Mouse (Mus musculus): ENCODE results near the gene Ptpn1.

Ptpn1 gene

DNA sequence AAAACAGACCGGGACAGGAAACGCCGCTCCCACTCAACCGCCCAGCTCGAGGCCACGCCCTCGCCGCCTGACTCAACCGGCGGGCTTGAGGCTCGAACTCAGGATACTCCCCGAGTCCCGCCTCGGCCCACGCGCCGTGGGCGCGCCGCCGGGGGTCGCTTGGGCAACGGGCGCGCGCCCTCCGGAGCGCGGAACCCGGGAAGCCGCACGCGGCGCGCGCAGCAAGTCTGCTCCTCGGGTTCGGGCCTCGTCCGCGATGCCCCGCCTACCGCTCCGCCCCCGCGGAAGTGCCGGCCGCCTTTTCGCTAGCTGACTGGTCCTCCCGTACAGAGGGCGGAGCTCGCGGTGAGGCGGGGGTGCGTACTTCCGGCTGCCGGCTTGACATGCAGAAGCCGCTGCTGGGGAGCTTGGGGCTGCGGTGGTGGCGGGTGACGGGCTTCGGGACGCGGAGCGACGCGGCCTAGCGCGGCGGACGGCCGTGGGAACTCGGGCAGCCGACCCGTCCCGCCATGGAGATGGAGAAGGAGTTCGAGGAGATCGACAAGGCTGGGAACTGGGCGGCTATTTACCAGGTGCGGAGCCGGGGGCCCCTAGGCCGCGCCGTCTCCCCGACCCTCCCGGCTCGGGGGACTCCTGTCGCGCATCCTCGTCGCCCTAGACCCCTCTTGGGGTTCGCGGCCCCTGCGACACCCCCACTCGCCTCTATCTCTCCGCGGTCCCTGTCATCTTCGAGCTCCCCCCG, at the start of gene Ptpn1:
Ptpn1 (plus strand) TSS at position 73 of the 742 bp plus-strand sequence.
- peak; percentile 96 for DNase-seq (ENCODE audit: low spot score)

DNA sequence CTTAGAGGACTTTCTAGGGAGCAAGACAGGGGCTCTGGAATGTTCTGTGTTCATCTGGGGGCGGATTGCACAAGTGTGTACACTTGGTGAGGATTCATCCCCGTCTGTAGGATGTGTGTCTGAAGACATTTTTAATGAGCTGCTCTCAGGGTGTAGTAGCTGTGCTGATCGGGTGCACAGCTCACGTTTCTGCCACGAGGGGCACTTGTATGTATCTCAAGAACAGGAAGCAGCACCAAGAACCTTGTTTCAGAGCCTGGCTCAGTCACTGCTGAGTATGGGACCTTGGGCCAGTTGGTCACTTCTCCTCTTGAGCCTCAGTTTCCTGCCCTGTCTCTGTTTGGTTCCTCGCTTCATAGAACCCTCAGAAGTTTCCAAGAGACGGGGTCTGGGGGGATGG, 45.4 kb upstream of the Ptpn1 start:
- DNase-seq (ENCODE audit: low spot score) = no peak

DNA sequence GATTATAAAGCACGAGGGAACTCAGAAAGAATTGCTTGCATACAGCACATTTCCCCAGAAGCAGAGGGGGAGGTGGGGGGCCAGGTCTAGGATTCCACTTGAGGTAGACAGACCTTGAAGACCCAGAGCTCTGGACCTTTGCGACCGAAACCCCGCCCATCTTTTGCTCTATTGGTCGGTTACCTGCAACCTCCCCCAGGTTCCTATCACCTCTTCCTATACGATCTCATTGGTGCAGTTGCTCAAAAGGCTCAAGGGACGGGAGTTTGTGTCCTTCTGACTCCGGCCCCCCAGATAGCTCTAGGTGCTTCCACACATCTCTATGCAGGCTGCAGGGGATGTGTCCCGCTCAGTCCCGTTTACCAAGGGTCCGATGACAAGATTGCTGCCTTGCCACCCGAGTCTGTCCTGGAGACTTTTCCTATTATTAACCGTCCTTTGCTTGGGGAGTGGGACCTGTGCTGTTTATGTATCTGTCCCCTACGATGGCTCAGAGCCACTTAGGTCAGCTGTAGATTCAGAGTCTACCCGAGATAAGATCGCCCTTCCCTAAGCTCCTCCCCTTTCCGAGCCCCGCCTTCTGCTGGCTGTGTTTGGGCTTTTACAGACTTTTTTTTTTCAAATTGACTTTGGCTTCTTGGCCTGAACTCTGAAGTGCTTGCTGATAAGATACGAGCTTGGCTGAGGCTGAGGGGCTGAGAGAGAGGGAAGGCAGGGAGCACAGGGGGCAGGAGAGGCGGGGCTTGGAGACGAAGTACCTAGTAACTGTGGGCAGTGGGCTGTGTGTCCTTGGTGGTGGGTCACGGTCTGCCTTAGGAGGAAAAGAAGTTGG, 44.1 kb upstream of the Ptpn1 start:
- peak; percentile 71 for DNase-seq (ENCODE audit: low spot score)

DNA sequence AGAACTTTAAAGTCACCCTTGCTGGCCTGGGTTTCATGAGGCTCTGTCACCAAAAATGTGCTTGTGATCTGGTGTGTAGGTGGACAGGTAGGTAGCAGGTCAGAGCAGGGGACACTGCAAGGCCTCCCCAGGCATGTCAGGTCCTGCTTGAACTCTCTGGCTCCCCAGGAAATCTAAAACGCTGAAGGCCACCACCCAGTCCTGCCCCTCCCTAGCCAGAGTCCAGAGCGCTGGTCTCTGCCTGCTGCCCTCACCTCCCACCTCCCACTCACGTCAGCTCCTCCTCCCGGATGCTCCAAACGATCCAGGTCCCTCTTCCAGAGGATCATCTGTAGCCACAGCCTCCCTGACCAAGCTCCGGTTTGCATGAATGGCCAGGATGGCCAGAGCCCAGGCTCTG, 43.0 kb upstream of the Ptpn1 start:
- DNase-seq (ENCODE audit: low spot score) = no peak

DNA sequence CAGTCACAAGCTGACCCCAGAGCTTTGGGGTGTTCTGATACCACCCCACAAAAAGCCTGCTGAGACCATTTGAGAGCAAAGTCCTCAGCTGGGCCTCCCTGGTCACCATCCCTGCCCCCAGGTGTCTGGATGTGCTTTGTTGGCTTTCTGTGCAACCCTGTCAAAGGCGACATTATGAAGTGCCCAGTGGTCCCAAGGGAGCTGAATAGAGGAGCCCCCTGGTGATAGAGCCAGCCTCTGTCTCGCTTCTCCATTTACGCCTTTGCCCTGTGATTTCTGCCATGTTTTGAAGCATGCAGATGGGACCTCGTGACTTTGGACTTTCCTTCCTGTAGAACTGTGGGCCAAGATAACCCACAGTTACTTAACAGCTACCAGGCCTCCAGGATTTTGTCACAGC, 42.0 kb upstream of the Ptpn1 start:
- DNase-seq (ENCODE audit: low spot score) = no peak

DNA sequence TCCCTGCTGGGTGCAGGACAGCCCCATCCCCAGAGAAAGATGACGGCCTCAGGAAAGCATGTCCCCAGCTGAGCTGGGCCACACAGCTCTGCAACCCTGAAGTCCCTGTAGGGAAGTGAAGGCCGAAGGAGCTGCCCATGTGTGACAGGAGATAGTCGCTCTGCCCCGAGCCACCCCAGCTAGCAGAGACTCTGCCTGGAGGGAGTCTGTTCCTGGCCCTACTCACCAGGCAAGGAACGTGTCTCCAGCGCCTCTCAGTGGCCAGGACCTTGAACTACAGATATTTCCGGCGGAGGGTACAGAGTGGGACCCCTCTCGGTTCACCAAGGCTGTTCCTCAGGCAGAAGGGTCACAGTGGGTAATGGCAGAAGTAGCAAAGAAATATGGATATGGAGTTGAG, 39.9 kb upstream of the Ptpn1 start:
- peak; percentile 56 for DNase-seq (ENCODE audit: low spot score)

DNA sequence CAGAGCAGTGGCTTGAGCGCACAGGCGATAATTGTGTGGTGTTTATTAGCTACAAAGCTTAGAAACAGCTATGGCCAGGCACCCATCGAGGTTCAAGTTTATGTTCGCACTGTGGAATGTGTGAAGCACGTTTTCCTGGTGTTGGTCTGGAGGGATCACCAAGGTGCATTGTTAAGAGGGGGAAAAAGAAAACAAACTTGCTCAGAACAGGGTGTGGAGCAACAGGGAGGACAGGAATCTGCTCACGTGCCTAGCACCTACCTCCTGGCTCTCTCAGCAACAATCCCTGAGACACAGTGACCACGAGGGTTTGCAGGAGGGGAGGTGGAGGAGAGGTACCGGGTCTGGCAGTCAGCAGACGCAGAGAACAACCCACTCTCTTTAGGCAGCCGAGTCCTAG, 38.2 kb upstream of the Ptpn1 start:
- DNase-seq (ENCODE audit: low spot score) = no peak

DNA sequence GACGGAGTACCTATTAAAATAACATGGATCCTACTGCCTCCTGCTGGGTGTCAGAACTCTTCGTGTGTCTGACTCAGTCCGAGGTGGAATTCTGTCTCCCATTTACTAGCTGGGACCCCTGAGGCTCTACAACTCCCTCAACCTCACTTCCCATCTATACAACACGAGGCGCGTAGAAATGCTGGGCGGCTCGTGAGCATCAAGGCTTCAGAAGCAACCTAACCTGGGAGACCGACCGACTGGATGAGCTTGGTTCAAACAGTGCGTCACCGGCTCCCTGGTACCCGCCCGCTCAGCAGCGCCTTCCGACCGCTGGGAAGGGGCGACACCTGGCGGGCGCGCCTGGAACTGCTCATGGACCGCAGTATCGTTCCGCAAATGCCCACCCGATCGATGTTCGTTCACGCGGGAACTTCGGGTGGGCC, 36.9 kb upstream of the Ptpn1 start:
- DNase-seq (ENCODE audit: low spot score) = peak; percentile 60

DNA sequence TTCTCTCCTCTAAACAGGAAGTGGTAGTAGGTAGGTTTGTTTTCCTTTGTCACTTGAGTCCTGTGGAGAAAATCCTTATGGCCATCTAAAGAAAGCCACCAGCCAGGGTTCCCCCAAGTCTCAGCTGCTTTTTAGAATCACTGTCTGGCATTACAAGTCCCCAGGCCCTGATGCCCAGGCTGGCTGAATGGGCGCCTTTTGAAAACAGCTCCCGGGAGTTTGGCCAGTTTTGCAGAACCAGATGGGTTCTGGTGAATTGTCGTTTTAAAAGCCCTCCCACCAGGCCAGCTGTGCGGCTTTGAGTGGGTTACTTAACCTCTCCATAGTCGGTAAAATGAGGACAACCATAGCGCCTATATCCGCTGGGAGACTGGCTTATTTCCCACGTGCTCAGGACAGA, 34.0 kb upstream of the Ptpn1 start:
- DNase-seq (ENCODE audit: low spot score) = no peak

DNA sequence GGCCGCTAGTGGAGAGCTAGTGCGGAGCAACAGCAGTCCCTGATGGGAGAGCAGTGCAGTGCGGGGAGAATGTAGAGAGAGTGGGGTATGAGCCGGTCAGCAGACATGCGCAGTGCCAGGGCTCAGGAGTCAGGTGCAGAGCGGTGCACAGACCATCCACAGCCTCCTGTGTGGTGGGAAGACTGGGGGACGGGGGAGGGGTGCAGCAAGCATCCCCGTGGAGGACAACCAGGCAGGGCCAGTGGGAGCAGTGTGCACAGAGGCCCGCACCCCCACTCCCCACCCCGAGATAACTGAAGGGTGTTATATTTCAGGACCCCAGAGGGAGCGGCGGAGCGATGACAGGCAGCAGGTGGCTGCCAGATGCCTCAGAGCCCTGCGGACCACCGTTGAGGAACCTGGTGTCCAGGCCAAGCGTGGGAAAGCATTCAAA, 31.9 kb upstream of the Ptpn1 start:
- DNase-seq (ENCODE audit: low spot score) = no peak

DNA sequence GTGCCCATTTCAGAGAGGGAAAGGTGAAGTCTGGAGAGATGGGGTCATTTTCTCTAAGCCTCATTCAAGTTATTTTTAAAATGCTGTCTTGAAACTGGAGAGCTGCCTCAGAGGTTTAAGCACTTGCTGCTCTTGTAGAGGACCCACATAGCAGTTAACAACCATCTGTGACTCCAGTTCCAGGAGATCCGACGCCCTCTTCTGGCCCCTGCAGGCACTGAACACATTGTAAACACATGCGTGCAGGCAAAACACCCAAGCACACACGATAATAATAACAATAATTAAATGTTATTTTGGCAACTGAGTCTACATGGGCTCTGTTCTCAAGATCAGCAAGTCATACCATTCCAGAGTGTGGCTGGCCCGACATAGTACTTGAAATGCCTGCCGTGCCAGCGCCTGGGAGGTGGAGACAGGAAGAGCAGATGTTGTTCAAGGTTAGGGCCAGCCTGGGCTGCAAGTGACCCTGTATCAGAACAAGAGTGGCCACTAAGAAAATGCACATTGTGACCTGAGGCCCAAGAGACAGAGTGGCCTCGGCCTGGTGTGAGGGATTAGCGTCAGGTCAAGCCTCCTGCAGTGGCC, 29.6 kb upstream of the Ptpn1 start:
- no peak for DNase-seq (ENCODE audit: low spot score)

DNA sequence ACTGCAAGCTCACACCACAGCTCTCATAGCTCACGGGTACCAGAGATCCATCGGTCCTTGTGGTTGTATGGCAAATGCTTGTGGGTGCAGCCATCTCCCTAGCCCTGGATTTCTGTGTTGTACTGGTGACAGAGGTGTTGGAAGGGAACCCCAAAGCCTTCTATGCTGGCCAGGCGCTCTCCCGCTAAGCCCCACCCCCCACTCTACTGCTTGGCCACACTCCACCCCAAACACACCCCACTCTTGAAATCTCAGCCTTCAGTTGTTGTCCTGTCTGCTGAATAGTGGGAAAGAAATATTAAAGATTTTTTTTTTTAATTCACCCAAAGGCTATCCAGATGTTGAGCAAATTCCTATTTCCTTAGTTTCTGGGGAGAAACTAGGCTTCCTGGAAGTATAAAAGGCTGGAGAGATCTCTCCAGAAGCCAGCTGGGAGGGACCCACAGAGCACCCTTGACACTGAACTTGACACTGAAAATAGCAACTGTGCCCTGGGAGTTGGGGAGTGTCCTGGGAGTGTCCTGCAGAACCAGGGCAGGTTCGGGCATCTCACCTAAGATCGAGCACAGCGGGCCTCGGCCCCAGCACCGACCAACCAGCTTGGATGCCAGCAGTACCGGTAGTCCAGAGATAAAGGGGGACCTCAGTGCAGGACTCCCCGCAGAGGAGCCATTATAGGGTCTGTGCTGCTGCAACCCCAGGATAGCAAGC, 28.5 kb upstream of the Ptpn1 start:
- DNase-seq (ENCODE audit: low spot score) = no peak

DNA sequence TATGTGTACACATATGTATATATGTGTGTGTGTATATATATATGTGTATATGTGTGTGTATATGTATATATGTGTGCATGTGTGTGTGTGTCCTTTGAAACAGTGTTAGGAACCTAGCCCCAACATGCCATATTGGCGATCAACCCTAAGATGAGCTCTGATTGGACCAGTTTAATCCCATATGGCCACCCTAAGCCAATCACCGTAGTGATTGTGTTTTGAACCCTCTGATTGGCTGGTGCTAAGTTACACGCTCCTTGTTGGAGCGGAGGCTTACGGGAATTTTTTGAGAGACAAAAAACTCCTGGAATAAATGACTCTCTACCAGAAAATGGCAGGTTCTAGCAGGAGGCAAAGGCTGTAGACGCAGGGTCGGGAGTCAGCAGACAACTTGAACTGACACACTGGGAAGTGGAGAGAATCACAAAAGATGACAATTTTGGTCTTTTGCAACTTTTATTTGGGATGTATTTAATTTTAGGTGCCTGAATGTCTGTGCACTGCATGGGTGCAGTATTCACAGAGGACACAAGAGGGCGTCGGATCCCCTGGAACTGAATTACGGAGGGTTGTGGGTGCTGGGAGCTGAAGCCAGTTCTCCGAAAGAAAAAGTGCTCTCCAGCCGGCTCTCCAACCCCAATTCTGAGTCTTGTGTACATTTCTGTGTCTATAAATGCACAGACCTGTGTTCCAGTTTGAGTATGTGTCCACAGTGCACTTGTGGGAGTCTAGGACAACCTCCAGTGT, 27.1 kb upstream of the Ptpn1 start:
- no peak for DNase-seq (ENCODE audit: low spot score)

DNA sequence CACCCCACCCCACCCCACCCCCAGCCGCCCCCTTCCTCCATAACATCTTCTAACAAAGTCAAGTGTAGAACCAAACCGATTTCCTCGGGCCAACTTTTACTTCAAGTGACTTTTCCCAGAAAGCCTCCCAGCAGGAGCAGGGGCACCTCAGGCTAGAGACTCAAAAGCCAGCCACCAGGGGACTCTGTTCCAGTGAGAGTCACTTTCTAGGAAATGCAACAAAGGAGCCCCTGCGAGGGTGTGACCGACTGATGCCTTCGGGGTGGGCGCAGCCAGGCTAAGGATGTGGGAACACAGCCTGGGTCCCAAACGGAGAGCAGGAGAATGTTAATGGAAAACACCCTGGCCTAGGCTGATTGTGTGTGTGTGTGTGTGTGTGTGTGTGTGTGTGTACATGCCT, 26.3 kb upstream of the Ptpn1 start:
- no peak for DNase-seq (ENCODE audit: low spot score)

DNA sequence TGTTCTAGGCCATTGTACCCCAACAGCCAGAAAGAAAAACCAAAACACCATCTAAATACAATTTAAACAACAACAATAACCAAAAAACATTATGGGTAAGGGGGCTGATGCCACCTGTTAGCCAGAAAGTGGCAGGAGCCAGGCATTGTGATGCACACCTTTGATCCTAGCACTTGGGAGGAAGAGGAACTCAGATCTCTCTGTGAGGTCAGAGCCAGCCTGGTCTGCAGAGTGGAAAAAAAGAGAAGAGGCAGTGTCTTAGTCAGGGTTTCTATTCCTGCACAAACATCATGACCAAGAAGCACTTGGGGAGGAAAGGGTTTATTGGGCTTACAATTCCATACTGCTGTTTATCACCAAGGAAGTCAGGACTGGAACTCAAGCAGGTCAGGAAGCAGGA, 25.1 kb upstream of the Ptpn1 start:
- no peak for DNase-seq (ENCODE audit: low spot score)

DNA sequence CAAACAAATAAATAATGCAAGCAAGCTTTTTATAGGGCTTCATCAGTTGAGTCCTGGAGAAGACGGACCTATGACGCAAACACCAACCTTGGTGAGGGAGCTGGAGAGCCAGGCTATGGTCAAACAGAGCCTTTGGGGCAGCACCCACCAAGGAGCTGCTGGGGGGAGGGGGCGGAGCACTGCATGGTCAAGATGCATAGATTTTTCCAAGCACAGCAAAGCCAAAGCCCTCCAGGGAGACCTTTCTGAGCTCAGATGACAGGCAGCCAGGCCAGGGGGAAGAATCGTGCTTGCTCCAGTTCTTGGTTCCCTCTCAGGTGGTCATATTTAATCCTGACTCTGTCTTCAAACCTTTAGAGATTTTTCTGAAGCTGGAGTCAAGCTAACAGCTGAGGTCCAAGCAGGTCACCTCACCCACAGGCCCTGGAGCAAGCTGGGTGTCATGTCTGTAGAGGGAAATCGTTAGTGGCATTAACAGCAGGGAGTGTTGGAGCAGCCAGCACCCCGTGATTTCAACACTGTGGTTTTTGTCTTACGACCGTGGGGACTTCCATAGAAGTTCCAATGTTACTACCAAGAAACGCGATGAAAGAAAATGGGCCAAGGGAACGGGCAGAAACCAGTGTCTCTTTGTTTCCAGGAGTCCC, 22.2 kb upstream of the Ptpn1 start:
- DNase-seq (ENCODE audit: low spot score) = no peak

DNA sequence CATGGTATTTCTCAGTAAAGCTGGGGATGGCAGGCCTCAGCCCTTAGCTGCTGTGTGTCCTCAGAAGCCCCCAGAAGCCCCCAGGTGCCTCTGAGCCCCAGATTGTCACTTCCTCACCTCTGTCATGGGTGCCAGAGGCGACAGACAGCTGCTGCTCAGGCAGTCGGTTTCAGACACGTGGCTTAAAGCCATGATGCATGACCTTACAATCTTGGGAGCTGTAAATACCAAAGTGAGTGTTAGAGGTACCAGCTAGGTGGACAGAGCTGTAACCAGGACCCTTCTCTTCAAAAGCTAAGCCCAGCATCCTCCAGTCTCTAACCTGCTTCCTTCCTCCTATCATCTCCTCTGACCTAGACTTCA, 21.7 kb upstream of the Ptpn1 start:
- no peak for DNase-seq (ENCODE audit: low spot score)

DNA sequence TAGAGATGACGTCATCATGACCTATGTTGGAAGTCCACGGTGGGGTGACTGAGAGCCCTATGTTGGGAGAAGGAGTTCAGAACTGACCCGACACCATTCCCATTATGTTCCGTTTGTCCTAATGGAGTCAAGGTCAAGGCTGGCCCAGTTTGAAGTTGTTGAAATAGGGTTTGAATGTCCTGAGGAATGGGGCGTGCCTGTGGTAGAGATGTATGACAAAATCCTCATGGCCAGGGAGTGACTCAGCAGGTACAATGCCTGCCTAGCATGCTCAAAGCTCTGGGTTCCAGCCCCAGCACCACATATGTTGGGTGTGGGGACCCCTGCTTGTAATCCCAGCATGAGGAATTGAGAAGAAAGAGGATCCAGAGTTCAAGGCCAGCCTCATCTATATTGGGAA, 20.3 kb upstream of the Ptpn1 start:
- no peak for DNase-seq (ENCODE audit: low spot score)

DNA sequence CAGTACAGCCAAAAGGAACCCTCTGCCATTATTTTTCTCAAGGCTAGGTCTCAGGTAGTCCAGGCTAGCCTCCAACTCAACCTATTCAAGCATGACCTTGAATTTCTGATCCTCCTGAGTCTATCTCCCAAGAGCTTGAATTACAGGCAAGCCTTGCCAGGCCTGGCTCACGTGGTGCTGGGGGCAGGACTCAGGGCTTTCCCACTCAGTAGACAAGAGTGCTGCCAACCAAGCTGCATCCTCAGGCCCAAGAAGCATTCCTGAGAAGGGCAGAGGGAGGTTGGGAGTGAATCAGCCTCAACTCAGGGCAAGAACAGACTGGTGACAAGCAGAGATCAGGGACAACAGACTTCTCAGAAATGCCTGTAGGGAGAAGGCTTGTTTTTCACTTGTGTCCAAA, 12.8 kb upstream of the Ptpn1 start:
- DNase-seq (ENCODE audit: low spot score) = no peak

DNA sequence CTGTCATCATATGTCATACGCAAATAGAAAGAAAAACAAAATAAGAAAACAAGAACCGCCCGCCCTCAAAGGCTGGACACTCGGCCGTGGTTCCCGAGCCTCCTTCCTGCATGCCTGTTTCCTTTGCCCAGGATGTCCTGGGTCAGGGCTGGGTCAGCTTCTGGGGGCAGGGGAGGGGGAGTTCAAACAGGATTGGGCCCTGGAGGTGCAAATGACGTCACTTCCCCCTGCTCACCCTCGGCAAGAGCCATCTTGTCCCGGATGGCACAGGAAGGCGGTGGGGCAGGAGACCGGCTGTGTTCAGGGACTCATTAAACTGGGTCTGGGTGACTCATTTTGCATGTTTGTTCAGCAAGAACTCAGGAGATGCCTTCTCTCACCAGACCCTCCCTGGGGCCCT, 11.8 kb upstream of the Ptpn1 start:
- no peak for DNase-seq (ENCODE audit: low spot score)

DNA sequence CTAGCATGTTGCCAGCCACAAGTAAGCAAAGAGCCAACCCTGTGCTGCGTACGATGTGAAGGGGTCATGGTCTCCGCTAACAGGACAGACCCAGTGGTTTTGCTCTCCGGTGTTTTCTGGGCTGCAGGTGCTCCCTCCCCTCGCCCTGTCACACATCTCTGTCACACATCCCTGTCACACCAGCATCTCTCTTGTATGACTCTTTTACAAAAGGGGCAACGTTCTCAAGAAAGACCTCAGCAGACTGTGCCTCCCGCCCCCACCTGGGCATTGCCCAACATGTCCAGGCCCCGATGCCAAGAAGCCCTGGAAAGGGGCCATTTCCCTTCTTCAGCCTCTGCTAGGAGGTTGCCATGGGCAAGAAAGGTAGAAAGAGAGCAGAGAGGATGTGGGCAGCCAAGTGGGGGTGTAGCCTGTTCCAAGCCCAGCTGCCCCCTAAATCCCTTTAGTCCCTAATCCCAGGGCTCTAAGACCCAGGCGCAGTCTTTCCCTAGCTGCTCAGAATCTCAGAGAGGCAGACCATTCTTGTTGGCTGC, 10.8 kb upstream of the Ptpn1 start:
- no peak for DNase-seq (ENCODE audit: low spot score)
